Mouse (Mus musculus) WW6 (cell line): ENCODE data around the gene Itfg2.

Experiments used
- DNase-seq: peaks from one replicate; pipeline ENCODE4 v3.0.0-alpha.2; 2013; ENCODE audit warnings: low read depth, low spot score

Itfg2 gene

DNA sequence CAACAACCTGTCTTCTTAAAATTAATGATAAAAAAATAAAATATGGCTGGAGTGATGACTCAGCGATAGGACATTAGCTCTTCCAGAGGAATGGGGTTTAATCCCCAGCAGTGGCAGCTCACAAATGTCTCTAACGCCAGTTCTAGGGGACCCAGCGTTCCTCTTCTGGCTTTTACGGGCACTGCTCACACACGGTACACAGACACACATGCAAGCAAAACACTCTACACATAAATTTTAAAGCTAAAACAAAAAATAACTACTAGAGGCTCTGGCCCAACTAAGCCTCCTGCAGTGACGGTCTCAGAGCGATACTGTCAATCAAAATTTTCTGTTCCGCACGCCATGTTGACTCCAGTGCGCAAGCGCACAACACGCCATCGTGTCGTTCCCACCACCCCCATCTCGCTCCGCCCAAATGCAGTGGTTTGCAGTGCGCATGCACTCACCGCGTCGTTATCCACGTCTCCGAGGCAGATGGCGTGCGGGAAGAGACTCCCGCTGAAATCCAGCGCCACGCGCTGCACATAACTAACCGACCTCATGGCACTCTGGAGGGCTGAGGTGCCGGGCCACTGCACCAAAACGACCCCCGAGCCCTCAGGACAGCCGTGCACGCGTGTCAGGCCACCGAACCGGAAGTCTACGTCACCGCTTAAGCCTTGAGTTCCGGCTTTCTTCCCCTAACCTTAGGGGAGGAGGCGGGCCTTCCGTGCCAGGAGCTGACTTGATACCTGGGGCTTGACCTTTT lies at the start of gene Itfg2:
Gene Itfg2 (minus strand): TSS at position 663 of the 751 bp plus-strand sequence.
- DNase-seq = peak; percentile 97

DNA sequence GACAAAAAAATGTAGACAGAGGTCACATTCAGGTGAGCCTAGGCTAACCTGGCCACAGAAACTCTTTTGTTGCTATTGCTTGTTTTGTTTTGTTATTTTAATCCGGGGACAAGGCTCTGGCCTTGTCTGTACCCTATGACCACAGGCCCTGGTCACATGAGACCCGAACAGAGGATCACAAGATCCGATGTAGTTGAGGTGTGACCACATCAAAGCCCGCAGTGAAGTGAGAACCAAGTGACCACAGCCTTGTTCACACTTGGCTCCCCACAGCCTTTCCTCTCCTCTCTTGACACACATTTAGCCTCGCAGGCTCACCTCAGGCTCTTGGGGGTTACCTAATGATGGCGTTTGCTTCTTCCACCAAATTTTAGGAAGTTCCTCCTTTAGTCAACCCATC lies 49.4 kb upstream of the Itfg2 start:
- DNase-seq = no peak

DNA sequence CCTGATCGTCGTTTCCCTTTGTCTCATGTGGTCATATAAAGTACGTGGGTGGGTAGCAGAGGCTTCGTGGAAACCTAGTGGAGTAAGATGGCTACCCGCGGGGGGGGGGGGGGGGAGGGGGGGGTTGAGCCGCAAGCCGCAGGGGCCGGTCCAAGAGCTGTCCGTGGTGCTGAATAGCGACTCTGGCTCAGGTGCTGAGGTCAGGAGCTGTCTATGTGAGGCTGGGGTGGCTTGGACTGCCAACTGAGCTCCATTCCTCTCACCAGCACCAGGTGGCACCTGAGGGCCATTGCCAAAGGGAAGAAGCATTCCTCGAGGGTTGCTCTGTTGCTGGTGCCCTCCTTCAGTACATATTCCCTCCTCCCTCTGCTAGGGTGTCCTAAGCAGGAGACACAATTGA lies 44.7 kb upstream of the Itfg2 start:
- no peak for DNase-seq

DNA sequence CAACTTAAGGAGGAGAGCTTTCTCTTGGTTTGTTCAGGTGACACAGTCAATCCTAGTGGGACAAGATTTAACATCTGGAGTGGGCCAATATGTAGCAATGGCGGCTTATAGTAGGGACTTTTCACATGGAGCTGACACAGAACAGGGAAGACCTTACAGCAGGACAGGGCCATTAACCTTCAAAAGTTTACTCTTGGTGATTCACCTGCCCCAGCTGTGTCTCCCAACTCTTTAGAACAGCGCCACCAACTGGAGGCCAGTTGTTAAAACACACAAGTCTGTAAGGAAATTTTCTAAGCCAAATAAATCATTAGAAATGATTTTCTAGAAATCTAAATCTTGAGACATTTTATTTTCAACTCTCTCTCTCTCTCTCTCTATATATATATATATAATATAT lies 42.6 kb upstream of the Itfg2 start:
- DNase-seq = no peak

DNA sequence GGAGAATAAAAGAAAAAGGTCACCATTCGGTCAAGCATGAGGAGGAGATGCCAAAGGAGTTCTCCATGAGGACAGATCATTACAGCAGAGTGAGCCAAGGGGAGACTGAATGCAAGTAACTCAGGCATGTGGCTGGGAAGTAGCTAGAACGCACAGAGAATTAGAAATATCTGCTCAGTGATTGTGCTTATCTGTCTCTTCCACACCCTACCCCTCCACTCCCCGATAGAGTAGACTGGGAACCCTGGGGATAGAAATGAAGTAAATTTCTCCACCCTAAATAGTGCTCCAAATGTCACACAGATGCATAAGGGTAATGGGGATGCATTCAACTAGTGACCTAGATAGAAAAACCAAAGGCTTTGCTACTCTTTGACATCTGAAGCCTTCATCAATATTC lies 41.8 kb upstream of the Itfg2 start:
- no peak for DNase-seq

DNA sequence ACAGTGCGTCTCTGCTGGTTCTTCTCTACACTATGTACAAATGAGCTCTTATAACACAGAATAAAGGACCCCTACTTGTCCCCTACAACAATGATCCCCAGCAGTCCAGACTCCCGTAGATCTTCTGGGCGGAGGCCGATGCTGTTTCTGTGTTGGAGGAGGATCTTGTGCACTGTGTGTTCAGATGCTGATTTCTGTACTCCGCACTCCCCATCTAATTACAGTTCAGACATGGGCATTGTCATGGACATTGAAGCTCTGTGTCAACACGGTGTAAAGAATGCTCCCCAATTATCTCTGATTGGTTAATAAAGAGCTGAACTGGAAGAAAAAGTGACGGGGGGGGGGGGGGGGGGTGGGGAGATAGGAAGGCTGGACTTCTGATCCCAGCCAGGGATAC lies 41.3 kb upstream of the Itfg2 start:
- no peak for DNase-seq

DNA sequence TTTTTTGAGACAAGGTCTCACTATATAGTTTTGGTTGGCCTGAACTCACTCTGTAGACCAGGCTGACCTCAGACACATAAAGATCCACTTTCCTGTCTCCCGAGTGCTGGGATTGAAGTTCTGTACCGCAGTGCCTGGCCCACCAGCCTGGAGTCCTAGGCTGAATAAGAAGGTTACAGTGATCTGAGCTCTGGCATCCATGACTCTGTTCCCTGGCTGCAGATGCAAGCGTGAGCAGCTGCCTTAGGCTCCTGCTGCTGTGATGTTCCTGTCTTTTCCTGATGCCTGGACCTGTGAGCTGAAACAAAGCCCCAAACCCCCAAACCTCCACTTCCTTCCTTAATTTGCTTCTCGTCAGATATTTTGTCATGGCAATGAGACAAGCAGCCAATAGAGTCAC lies 40.3 kb upstream of the Itfg2 start:
- DNase-seq = no peak

DNA sequence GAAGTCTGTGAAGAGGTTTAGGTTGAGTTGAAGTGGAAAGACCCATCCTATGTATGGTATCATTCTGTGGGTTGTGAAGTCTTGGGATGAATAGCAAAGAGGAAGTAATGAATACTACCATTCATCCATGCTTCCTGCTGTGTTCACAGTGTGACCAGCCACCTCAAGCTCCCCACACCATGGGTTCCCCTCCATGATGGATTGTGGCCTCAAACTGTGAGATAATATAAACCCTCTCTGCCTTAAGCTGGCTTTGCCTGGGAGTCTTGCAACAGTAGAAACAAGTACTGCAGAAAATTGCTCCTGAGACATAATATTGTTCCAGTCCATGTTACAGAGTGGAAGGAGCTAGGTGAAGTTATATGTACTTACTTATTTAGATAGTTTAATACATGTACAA lies 36.9 kb upstream of the Itfg2 start:
- DNase-seq = no peak

DNA sequence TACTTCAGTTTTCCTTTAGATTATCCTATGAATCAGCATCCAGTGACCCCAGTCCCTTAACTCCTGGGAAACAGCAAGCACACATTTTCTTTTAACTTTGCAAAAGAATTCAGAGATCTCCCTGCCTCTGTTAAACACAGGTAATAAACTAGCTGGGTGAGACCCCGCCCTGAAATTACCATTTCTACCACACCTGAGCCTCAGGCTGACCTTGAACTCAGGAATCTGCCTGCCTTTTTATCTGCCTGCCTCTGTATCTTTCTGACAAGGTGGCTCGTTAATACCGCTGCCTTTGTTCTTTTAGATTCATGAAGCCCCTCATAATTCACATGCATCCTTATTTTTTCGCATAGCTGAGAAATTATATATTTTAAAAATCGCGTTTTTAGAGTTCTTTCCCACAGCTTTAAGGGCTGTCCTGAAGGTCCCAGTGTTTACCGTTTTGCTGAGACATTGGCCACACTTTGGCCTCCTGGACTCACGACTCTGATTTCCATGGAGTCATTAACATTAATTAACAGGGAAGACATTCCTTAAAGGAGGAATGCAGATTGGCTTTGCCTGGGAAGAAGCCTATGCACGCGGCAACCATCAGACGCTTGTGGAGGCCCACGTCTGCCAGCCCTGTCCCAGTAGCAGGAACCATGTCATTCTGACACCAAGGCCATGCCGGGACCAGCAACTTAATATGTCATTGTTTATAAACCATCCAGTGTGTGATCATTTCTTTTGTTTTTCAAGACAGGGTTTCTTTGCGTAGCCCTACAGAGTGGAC lies 36.2 kb upstream of the Itfg2 start:
- peak; percentile 67 for DNase-seq

DNA sequence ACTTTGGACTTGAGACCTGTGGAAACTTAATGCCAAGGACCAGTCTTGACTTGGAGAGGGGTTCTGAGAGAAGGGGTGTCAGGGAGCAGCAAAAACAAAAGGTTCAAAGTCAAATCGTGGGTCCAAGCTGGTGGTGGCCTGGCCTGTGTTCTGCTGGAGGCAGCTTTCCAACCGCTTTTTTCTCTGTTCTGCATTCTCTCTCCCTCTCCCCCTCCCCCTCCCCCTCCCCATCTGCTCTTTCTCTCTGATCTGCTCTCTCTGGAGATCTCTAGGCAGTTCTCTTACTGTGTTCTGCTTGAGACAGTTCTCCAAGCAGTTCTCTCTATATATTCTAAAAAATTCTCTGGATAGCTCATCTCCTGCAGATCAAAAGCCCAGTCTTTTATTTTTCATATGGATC lies 35.6 kb upstream of the Itfg2 start:
- DNase-seq = no peak

DNA sequence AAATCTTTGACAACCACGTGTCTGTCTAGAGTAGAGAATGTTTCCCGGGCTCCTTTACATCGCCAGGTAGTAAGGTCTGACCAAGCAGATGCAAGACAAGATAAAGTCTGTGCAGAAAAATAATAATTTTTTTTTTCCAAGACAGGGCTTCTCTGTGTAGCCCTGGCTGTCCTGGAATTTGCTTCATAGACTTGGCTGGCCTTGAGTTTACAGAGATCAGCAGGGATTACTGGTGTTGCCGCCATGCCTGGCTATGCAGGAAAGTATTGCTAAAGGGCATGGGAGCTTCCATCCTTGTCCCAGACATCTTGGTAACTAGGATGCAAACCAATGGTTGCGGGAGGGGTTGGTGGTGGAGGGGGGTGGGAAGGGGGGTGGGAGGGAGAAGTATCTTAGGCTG lies 32.5 kb upstream of the Itfg2 start:
- DNase-seq = no peak

DNA sequence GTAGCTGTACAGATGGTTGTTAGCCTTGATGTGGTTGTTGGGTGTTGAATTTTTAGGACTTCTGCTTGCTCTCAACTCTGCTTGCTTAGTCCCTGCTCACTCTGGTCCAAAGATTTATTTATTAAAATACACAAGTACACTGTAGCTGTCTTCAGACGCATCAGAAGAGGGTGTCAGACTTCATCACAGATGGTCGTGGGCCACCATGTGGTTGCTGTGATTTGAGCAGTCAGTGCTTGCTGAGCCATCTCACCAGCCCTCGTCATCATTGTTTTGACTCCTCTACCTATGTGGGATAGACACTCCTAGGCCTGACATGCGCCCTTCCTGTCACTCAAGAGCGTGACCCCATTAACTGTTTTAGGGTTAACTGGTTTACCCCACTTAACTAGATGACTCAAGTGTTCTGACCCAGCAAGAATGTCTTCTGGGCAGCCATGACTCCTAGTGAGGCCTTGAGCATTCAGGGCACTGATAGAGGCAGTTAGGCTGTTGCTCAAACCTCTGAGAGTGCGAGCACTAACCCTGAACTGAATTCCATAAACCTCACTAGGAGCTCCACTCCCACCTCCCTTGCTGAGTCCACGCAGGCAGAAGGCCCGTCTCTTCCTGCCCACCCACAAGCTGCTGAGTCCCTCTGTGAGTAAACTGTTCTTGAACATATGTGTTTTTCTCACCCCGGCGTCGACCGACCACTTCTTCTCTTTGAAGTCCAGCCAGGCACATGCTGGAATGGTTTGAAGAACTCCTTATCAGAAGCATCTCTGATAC lies 31.3 kb upstream of the Itfg2 start:
- no peak for DNase-seq

DNA sequence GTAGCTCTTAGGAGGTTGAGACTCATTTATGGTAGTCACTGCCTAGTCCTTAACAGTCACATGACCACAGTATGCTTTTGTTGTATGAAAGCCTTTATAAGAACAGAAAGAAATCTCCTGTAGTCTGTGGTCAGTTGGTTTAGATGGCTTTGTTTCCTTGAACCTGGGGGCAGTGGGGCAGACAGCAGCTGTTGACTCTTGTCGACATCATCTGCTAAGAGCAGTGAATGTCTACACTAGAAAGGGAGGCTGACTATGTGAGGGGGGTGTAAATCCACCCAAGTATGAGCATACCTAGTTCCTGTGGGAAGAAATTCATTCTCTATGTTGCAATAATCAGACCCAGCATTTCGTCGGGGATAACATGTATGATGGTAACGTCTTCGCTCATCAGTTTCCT lies 22.3 kb upstream of the Itfg2 start:
- no peak for DNase-seq

DNA sequence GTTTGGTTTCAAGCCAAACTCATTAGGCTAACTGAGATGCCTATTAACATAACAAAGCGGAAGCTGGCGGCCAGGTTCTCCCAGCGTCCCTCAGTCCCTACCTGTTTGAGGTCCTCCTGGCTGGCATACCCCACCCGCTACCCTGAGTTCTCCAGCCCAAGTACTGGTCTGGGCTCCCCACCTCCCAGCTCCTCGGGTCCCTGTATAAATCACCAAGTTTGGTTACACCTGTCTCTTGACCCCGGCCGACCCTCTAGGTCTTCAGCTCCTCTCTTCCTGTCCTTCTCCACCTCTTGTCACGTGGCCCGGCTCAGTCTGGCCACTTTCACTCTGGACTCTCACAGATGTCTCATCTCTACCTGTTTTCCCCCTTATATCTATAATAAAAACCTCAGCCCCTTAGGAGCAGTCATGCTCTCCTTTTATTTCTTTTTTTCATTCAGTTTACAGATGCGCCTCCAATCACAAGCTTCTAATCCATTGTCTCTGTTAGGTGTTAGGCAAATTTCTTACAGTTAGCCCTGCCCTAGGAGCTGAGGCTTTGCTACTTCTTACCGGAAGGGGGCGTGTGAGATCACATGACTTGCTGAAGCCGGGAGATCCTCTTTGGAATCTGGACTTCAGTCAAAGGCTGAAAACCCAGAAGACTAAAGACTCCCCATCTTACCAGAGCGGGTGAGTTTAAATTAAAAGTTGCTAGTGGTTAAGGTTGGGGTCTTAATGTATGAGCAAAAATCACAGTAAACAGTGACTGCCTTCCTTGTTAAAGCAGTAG lies 21.2 kb upstream of the Itfg2 start:
- DNase-seq = peak; percentile 84

DNA sequence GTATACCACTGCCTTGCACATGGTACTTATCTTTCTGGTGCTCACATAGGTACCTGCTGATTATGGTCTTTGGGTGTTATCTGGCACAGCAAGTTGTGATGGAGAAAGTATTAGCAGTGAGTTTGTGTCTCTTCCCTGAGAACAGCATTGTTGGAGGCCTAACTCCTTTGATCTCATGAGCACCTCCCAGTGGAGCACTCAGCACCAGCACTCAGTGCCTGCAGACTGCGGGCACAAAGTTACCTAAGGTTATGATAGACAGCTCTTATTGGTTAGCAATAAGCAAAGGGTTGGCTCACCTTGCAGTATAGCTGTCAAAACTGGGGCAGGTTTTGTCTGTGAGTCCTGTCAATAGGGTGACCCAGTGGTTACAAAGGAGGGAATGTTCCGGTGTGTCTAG lies 15.5 kb upstream of the Itfg2 start:
- DNase-seq = no peak

DNA sequence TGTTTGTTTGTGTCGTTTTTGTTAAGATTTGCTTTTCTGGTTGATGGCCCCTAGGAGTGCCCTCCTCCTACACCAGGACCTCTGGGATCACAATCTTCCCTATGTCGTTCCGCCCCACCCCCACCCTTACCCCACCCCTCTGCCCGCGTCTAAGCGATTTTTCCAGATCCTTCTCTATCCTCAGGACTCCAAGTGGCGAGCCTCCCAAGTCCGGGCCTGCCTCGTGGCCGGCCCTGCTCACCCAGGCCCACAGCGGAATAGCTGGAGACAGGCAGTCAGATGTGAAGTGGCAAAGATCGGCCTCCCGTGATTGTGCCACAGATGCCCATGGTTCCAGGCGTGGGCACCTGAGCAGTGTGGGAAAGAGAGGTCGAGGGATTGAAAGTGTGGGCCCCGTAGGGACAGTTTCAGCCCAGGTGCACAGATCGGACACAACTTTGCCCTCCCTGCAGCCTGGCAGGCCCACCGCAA lies 14.2 kb upstream of the Itfg2 start:
- no peak for DNase-seq

DNA sequence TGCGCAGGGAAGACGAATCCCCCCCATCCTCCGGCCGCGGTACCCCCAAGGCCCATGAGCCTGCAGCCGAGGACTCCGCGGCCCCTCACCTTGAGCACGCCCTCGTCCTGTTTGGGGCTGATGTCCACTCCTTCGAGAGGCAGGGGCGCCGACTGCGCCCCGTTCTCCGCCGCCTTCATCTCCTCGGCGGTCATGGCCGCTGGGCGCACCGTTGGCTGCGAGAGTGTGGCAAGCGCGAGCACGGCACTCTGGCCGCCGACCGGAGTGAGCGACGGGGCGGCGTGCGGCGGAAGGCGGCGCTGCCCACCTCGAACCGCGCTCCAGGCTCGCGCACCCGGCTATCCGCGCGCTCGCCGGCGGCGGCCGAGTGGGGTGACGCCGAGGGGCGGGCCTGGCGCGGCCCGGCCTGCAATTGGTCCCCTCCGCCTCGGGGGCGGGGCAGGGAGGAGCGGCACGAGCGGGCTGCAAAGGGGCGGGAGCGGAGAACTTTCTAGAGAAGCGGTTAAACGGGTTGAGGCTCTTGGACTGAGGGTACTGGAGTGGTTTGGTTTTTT lies 13.7 kb upstream of the Itfg2 start, which contains the start of gene Fkbp4:
Gene Fkbp4 (minus strand): TSS at position 361 of the 554 bp plus-strand sequence.
- peak; percentile 80 for DNase-seq

DNA sequence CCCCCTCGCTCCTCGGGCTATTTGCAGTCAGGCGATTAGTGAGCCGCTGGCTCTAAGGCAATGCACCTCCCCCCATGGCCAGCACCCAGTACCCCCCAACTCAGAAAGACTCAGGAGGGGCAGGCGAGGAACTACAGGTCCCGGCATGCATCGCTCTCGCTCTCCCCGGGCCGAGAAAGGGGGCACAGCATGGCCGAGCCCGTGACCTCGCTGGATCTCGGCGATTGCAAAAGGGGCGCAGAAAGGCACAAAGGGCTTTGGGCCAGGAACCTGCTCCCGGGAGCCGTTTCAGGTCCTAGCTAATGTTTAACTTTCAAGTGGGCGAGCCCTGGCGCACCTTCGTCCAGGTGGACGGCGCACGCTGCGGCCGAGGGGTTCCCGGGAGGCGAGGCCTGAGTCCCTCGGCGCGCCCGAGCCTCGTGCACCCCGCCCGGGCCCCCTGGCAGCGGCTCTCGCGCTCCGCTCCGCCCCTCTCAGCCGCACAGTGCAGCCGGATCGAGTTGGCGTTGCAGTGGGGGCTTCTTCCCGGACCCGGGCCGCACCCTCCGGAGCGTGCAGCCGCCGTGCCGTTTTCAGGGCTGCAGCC lies 13.1 kb upstream of the Itfg2 start:
- no peak for DNase-seq

DNA sequence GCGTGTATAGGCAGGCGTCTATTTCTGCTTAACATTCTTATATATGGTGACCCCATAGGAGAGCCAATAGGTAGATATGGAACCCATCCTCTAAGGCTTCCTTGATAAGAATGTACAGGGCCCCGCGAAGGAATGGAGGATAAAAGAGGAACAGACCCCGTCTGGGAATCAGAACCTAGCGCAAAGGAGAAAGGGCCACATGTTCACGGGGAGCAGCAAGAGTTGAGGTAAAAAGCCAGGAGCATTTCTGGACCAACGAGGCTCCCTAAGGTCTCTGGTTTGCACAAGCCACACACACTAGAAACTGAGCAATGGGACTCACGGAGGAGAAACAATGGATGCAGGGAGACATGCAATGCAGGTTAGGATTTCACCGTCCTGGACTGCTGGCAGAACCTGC lies 12.6 kb upstream of the Itfg2 start:
- DNase-seq = no peak

DNA sequence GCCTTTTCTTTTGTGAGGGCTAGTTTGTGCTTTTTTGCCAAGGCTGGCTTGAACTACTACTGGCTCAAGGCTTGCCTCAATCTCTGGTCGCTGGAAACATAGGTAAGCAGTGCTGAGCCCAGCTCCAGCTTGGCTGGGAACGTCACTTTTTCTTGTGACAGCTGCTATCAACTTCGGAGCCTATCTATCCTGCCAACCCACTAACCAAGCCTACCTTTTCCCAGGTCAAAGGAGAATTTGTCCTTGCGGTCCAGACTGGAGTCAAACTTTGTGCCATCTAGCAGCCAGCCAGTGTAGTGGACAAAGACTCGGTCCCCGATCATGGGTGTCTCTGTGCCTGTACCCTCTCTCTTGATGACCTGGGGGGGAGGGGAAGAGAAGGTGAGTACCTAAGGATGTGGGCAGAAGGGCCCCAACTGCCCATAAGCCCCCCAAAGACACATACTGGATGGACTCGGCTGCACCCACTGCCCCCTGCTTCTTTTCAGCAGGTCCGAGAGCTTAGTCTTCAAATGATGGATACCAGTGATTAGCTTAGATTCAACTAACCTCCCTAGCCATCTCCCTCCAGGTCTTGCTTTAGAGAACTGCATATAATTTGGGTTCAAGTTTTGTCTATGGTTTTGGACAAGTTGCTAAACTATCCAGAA lies 11.8 kb upstream of the Itfg2 start:
- no peak for DNase-seq
